Comparison of ENCODE assay signal across 8 mouse cellular contexts in the genomic region with DNA sequence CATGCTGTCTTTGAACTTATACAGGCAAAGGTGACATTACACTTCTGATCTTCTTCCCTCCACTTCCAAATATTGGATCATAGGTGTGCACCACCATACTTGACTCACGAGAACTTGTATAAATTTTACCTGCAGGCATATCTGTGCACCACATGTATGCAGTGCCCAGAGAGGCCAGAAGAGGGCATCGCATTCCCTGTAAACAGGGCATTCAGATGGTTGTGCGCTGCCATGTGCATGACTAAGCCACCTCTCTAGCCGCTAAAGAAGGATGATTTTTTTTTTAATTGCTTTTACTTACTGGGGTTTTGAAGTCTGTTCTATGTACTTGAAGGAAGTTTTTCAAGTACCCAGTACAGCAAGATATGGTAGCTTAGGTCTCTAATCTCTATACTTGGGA. TPM values are rescaled to one million over a fixed set of nuclear protein-coding genes. Genes with fewer than 3 reads are reported as not detected.
A peak's percentile ranks its signal among the peaks of the same experiment; 100 is the strongest.
DNase-seq lines count a peak whose midpoint lies in the region; ATAC-seq lines count a peak whose summit lies in the region.

No protein-coding gene starts in this region.

- no peaks in the 10 kb centered on the region for H3K27me3 ChIP-seq in kidney, embryonic 14.5 days (ENCODE audit: control insufficient read depth, insufficient read depth, low read length)

- no peaks in the 10 kb centered on the region for H3K36me3 ChIP-seq in kidney, embryonic 14.5 days (ENCODE audit: control insufficient read depth, insufficient read depth, low read length)

- H3K27ac ChIP-seq in kidney, embryonic 14.5 days (ENCODE audit: low read depth, low read length): no peak overlapping the region

- no peak overlapping the region for H3K4me2 ChIP-seq in kidney, embryonic 14.5 days (replicated peaks; ENCODE audit: low read depth, low read length)

- DNase-seq in CD4-positive, CD25-positive, alpha-beta regulatory T cell, adult 2 months (ENCODE audit: low read depth, low spot score): peak; percentile 79
- peak; percentile 60 for DNase-seq in kidney, adult 9 months
- DNase-seq in CD8-positive naive resting alpha-beta T cell, adult 2 months (ENCODE audit: low read depth in 2 of 2, low spot score in 2 of 2): peak; percentile 56 to 70
- DNase-seq in cerebellum, postnatal 36 days: peak; percentile 46 to 56
- no peak for DNase-seq in layer of hippocampus, postnatal 36 days

- H3K4me1 ChIP-seq in kidney, embryonic 14.5 days (ENCODE audit: control insufficient read depth, insufficient read depth, low read length): no peaks in the 10 kb centered on the region

- no peak overlapping the region for H3K9ac ChIP-seq in kidney, embryonic 14.5 days (ENCODE audit: low read depth, low read length)

- no peaks in the 10 kb centered on the region for H3K9me3 ChIP-seq in kidney, embryonic 14.5 days (ENCODE audit: control insufficient read depth, low read length)

- no peak overlapping the region for H3K4me3 ChIP-seq in kidney, embryonic 14.5 days (ENCODE audit: low read length)

- ATAC-seq in CD4-positive, CD25-positive, alpha-beta regulatory T cell, adult 4 months: no peak
- no peak for ATAC-seq in kidney, embryonic 14.5 days (ENCODE audit: low FRiP score, low TSS enrichment)
- peak; percentile 45 for ATAC-seq in megakaryocyte, adult 5-6 weeks (ENCODE audit: poor library complexity, severe bottlenecking)

- WGBS in kidney, embryonic 14.5 days: 93% methylated on average over 4 of the region's 4 CpGs

RNA-seq across cellular contexts. Expression of a gene that starts 1.1 kb away (rescaled TPM):
- polyA plus RNA-seq in CD4-positive, CD25-positive, alpha-beta regulatory T cell, adult 4 months (2017; shearing (Covaris generic)): not detected
- polyA plus RNA-seq in kidney, embryonic 14.5 days (2014; fragmentation: Nextera tagmentation; extraction: Ambion mirVana): 1.1 and 1.8 TPM in 2 replicates
- not detected in 2 replicates for total RNA-seq in megakaryocyte, adult 5-6 weeks (2015)
- total RNA-seq in megakaryocyte, adult 5-6 weeks (2017): not detected in 2 replicates
- not detected for total RNA-seq in layer of hippocampus, postnatal 36 days (2021)

RNA-seq across cellular contexts. Expression of a gene that starts 23.5 kb away (rescaled TPM):
- polyA plus RNA-seq in CD4-positive, CD25-positive, alpha-beta regulatory T cell, adult 4 months (2017; shearing (Covaris generic)): under 1 TPM in 1 of 2 experiments, not detected in 1; 0.73 TPM
- polyA plus RNA-seq in kidney, embryonic 14.5 days (2014; fragmentation: Nextera tagmentation; extraction: Ambion mirVana): 0.38 TPM in 1 of 2 replicates, not detected in the other
- total RNA-seq in megakaryocyte, adult 5-6 weeks (2015): not detected in 2 replicates
- not detected in 2 replicates for total RNA-seq in megakaryocyte, adult 5-6 weeks (2017)
- not detected for total RNA-seq in layer of hippocampus, postnatal 36 days (2021)

RNA-seq across cellular contexts. Expression of a gene that starts 27.1 kb away (rescaled TPM):
- polyA plus RNA-seq in CD4-positive, CD25-positive, alpha-beta regulatory T cell, adult 4 months (2017; shearing (Covaris generic)): 10 to 100 TPM; 18.9 to 19.2 TPM
- 42.9 and 44.9 TPM in 2 replicates for polyA plus RNA-seq in kidney, embryonic 14.5 days (2014; fragmentation: Nextera tagmentation; extraction: Ambion mirVana)
- 31.7 and 41.1 TPM in 2 replicates for total RNA-seq in megakaryocyte, adult 5-6 weeks (2015)
- total RNA-seq in megakaryocyte, adult 5-6 weeks (2017): 22.4 and 26.3 TPM in 2 replicates
- total RNA-seq in layer of hippocampus, postnatal 36 days (2021): 100 to 1,000 TPM; 100 TPM

RNA-seq across cellular contexts. Expression of a gene that starts 31.3 kb away (rescaled TPM):
- polyA plus RNA-seq in CD4-positive, CD25-positive, alpha-beta regulatory T cell, adult 4 months (2017; shearing (Covaris generic)): 1 to 10 TPM; 7.3 to 8.2 TPM
- 12.7 and 15.5 TPM in 2 replicates for polyA plus RNA-seq in kidney, embryonic 14.5 days (2014; fragmentation: Nextera tagmentation; extraction: Ambion mirVana)
- total RNA-seq in megakaryocyte, adult 5-6 weeks (2015): 4.0 and 5.1 TPM in 2 replicates
- 3.8 and 6.0 TPM in 2 replicates for total RNA-seq in megakaryocyte, adult 5-6 weeks (2017)
- total RNA-seq in layer of hippocampus, postnatal 36 days (2021): 1 to 10 TPM; 8.3 to 8.4 TPM

RNA-seq across cellular contexts. Expression of a gene that starts 31.4 kb away (rescaled TPM):
- polyA plus RNA-seq in CD4-positive, CD25-positive, alpha-beta regulatory T cell, adult 4 months (2017; shearing (Covaris generic)): 10 to 100 TPM; 29.0 to 43.3 TPM
- 45.7 and 47.3 TPM in 2 replicates for polyA plus RNA-seq in kidney, embryonic 14.5 days (2014; fragmentation: Nextera tagmentation; extraction: Ambion mirVana)
- total RNA-seq in megakaryocyte, adult 5-6 weeks (2015): 17.2 and 19.1 TPM in 2 replicates
- 22.2 and 53.8 TPM in 2 replicates for total RNA-seq in megakaryocyte, adult 5-6 weeks (2017)
- total RNA-seq in layer of hippocampus, postnatal 36 days (2021): 10 to 100 TPM; 19.4 to 23.6 TPM

Comparison
In these comparisons a context has a peak if more than half of its experiments do, and no peak if none do; other contexts are left out.
1. DNase-seq: peak in CD4-positive, CD25-positive, alpha-beta regulatory T cell, adult 2 months (single experiment), kidney, adult 9 months (single experiment), CD8-positive naive resting alpha-beta T cell, adult 2 months (2 of 2) and cerebellum, postnatal 36 days (2 of 2); none in layer of hippocampus, postnatal 36 days (0 of 2).